Mouse (Mus musculus) common myeloid progenitor, adult 5-6 weeks (primary cell): Measurements from ENCODE around the gene Irgq. TPM values are rescaled to one million over a fixed set of nuclear protein-coding genes. Genes with fewer than 3 reads are reported as not detected.
"Not testable (repeated sequence)": the region's sequence is repeated elsewhere in the genome, so short reads cannot be mapped to it uniquely, and the experiment has no call there.

Experiments
- ATAC-seq: replicated peaks from 2 replicates; pipeline ENCODE4 v1.8.0; 2016; ENCODE audit warnings: low read depth, mild to moderate bottlenecking, moderate TSS enrichment, inconsistent platforms; ENCODE audit not compliant: poor library complexity, severe bottlenecking
- total RNA-seq: library from RNA; stranded (forward); fragments of 200-1000, 187-1606 nt; gene quantifications from 2 replicates; pipeline ENCODE4 v1.2.3, GENCODE M21; 2017

Irgq gene
- total RNA-seq, 1 experiment from 2014 or later = 6.0 TPM

DNA sequence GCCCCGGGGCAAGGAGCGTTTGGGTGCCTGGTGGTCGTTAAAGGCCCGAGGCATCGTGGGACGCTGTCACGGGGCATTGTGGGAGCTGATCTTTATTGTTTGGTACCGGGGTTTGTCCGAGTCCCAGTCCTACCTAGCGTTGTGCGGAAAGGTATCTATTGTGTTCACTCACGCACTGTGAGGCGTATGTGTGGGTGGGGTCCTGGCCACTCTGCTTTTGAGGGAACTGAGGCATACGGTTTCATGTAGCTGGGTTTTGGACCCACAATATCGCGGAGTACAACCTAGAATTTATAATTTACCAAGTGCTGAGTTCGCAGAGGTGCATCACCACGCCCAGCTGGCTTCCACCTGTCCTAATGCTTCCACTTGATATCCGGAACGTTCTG, 22.8 kb upstream of the Irgq start:
- ATAC-seq = no peak; the same call in 1 of the 2 replicates

DNA sequence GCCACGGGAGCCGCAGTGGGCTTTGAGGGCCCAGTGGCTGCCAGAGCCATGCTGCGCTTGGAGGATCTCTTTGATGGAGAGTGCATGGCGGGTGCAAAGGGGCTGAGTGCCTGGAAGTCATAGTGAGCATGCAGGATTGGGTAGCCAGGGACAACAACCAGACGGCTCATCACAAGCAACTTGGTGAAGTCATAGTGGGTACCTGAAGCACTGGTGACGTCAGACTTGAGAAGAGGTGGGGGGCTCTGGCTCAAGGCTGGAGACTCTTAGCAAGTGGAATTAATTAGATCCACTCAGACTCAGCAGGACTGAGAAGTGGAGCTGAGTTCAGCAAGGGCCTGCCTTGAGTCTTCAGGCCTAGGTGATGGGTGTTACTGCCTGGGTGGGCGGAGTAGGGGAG, 18.1 kb upstream of the Irgq start, which contains the start of gene AC161166.1:
AC161166.1 (minus strand) TSS at position 101 of the 400 bp plus-strand sequence.
- ATAC-seq = no peak

DNA sequence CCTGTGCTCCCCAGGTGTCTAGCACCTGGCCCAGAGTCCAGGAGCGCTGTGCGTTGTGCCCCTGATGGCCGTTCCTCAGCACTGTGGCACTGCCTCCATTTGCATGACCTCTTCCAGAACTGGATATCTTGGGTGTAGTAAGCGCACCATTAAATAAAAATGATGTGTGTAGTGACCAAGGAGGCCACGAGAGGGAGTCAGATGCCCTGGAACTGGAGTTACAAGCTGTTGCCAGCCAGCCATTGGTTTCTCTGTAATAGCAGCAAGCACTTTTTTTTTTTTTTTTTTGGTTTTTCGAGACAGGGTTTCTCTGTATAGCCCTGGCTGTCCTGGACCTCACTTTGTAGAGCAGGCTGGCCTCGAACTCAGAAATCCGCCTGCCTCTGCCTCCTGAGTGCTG, 14.2 kb upstream of the Irgq start:
- ATAC-seq = not testable (repeated sequence)

DNA sequence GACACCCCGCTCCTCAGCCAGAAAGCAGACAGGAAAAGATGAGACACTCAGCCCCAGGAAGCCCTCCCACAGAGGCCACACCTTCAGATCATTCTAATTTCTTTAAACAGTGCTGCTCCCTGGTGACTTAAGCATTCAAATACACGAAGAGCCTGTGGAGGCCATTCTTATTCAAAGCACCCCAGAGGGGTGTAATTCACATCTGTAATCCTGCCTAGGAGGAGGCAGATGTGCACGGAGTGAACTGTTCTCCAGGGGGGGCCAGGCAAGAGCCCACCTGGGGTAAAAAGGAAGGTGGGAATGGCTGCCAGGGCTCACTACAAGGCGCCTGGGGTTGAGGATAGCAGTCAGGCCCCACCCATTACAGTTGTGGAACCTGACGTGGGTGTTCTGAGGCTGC, 13.4 kb upstream of the Irgq start:
- no peak for ATAC-seq

DNA sequence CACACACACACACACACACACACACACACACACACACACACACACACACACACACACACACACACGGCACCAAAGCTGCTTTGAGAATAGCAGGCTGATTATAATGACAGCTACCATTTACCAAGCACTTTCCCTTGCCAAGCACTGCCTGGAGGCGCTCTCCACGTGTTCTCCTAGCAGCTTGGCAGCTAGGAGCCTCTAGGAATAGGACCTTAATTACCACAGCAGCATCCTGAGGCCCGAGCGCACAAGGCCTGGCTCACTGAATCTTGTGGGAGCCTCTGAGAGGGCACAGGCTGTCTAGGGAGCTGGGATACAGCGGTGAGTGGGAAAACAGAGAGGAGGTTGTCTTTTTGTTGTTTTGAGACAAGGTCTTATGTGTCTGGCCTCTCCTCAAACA, 12.8 kb upstream of the Irgq start:
- ATAC-seq = no peak

DNA sequence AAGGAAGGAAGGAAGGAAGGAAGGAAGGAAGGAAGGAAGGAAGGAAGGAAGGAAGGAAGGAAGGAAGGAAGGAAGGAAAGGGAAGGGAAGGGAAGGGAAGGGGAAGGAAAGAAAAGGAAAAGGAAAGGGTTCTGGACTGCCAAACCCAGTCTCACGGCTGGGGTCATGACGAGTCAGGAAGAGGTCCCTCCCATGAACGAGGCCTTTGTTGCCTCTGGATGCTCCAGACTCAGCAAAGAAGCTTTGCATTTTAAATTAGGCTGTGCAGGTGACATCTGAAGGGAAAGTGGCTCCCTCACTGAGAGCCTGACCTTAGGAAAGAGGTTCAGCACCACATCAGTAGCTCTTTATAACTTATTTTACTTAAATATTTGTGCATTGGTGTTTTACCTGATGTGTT, 11.4 kb upstream of the Irgq start:
- ATAC-seq = no peak

DNA sequence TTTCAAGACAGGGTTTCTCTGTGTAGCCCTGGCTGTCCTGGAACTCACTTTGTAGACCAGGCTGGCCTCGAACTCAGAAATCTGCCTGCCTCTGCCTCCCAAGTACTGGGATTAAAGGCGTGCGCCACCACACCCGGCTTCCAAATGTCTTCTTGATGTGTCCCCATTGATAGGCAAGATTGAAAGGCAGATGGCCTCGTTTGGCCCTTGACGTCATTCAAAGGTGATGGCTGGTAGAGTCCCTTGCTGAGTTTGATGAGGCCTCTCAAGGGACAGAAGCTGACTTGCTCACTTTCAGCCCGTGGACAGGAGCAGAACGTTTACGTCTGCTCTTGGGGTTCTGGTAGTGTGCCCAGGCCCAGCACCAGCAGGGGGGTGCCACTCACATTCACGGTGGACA, 10.4 kb upstream of the Irgq start:
- ATAC-seq = not testable (repeated sequence)

DNA sequence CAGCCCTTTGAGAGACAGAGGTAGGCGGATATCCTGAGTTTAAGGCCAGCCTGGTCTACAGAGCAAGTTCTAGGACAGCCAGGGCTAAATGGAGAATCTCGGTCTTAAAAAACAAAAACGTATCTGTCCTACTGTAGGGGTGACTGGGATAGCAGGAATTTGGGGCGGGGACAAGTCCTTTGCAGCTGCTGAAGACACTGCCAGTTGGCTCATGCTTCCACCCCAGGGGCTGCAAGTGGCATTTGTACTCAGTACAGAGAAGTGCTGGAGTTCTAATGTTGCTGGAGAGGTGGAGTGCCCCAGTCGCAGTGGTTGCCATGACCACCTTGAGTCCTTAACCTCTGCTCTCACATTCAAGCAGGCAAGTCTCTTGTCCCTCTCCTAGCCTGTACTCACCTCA, 7.7 kb upstream of the Irgq start:
- ATAC-seq = no peak

DNA sequence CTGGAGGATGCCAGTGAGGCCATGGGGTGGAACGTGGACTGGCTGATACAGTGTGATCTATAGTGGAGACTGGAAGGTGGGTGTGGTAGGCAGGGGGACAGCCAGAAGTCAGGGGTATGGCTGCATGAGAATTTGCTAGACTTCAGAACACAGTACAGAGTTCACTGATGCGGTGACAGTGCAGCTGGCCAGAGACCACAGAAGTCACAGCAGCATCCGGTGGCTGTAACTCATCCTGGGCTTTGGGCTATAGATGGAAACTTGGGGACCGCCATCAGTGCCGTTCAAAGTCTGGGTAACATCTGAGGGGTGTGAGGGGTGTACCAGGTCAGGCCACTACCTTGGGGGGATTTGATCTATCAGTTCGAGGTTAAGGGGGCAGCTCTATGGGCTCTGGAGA, 6.8 kb upstream of the Irgq start:
- ATAC-seq = no peak

DNA sequence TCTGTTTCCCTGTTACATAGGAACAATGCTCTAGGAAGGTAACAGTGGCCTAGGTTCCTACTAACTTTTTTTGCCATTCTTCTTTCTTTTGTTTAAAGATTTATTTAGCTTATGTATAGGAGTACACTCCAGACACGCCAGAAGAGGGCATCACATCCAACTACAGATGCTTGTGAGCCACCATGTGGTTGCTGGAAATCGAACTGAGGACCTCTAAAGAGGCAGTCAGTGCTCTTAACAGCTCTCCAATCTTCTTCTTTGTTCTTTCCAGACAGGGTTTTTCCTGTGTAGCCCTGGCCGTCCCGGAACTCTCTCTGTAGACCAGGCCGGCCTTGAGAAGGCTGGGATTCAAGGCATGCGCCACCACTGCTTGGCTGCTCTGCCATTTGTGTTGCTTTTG, 5.5 kb upstream of the Irgq start:
- ATAC-seq = no peak

DNA sequence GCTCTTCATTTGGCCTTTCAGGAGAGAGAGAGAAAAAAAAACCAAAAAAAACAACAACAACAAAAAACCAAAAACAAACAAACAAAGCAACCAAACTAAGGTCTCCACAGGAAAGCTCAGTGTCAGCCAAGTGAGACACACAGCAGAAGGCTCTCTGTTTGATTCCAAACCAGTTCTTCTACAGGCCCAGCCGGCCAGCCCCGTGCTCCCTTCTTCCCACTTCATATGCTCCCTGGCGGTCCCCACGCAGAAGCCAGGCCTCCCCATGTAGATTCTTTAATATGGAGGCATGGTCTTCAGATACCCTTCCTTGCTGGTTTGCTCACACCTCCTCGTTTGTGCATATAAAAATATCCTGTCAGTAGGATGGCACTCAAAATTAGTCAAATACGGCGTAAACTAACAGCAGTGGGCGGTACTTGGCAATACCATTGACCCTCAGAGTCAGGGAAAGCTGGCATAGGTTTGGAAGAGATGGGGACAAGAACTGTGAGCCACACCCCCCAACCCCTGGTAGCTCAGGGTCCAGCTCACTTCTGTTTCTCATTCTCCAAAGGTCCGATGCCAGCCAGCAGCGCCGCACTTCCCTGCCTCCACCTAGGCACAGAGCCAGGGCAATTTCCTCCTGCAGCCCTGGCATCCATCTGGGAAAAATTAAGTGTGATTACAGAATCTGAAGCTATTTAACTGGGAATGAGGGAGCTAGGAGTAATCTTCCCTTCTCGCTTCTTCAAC, 4.6 kb upstream of the Irgq start:
- no peak for ATAC-seq

DNA sequence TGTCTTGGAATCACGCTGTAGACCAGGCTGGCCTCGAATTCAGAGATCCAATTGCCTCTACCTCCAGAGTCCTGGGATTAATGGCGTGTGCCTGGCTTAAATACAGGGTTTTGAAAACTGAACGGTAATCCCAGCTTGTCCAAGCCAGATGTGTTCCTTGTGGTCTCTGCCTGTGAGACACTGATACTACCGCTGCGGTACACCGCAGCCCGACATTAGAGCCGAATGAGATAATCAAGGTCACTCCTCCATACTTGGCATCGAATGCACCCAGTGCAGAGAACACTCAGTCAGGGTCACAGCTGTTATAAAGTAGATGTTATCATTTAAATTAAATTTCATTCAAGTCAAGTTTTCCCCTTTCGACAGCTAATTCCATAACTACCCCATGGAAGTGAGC, 1.6 kb upstream of the Irgq start:
- no peak for ATAC-seq

DNA sequence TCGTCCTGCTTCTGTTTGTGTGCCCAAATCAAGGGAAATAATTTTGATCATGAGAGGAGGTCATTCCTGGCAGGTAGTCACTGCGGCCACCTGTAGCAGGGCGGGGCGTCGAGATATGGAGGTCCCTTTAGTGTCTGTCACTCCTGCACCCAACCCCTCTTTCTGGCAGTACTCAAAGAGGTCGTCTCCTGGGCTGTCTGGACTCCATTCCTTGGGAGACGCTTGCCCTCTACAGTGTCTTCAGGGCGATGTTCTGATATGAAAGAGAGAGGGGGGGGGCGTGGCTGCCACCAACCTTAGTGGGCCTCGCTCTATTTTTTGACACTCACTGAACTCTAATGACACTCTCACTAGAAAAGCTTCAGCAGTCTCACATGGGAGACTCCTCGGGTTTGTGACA, 909 bp upstream of the Irgq start:
- no peak for ATAC-seq

DNA sequence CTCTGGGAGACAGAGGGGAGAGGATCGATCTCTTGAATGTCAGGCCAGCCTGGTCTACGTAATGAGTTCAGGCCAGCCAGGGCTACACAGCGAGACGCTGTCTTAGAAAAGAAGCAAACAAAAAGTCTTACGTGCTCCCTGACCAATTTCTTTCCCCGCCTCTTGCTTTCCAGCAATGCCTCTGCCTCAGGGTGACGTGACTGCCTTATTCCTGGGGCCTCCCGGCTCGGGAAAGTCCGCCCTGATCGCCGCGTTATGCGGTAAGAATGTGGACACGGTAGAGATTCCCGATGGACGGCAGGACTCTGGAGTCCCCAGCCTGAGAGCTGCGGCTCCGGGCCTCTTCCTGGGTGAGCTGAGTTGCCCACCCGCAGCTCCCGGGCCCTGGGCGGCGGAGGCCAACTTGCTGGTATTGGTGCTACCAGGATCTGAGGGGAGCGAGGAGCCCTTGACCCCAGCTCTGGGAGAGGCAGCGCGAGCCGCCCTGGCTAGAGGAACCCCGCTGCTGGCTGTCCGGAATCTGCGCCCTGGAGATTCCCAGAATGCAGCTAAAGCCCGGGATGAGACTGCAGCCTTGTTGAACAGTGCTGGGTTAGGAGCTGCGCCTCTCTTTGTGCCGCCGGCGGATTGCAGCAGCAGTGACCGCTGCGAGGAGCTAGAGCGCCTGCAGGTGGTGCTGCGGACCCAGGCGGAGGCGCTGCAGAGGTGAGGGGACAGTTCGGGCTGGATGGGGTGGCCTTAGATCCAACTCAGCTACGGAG, 902 bp downstream of the Irgq start:
- peak; percentile 57 for ATAC-seq

DNA sequence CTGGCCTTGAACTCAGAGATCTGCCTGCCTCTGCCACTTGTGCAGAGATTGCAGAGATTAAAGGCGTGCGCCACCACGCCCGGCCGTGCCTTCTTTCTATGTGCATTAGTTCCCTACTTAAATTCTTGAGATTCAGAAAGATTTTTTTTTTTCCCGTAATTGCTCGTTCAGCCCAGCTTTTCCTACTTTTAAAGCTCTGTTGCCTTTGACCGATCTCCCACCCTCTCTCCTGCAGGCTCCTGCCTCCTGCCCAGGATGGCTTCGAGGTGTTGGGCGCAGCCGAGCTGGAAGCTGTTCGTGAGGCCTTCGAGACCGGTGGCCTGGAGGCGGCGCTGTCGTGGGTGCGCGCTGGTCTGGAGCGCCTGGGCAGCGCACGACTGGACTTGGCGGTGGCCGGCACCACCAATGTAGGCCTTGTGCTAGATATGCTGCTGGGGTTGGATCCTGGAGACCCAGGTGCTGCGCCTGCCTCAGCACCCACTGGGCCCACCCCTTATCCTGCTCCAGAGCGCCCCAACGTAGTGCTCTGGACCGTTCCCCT, 2.6 kb downstream of the Irgq start:
- no peak for ATAC-seq

DNA sequence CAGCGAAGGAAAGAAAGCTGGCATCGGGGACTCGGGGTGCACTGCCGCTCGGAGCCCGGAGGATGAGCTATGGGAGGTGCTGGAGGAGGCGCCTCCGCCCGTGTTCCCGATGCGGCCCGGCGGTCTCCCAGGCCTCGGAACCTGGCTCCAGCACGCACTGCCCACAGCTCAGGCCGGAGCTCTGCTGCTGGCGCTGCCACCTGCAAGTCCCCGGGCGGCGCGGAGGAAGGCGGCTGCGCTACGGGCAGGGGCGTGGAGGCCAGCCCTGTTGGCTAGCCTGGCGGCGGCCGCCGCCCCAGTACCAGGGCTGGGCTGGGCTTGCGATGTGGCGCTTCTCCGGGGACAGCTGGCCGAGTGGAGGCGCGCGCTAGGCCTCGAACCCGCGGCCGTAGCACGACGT, 3.3 kb downstream of the Irgq start:
- no peak for ATAC-seq

DNA sequence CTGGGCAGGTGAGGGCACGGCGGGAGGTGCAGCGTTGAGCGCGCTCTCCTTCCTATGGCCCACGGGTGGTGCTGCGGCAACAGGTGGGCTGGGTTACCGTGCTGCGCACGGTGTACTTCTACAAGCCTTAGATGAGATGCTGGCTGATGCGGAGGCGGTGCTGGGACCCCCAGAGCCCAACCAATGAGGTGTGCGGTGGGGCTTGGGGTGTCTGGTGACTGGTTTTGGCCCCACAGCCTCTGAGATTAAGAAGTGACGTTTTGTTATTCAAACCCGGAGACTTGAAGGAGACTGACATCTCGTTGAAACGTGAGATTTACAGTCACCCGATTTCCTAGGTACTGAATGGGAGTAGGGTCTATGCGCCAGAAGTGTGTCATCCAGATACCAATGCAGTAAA, 3.8 kb downstream of the Irgq start:
- ATAC-seq = no peak

DNA sequence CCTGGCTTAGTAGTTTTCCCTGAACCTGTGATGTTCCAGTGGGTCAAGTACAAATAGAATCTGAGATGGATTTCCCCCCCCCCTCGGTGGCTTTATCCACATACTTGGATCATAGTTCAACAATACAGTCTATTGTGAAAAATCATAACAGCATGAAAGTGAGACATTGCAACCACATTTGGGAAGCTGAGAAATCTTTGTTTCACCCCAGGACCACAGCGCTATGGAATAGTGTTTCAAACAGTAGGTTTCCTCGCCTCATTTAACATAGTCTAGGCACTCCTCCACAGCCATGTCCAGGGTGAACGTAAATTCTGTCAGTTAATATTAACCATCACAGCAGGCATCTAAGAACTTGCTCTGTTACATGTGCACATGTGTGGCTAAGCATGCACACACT, 6.6 kb downstream of the Irgq start:
- ATAC-seq = no peak

DNA sequence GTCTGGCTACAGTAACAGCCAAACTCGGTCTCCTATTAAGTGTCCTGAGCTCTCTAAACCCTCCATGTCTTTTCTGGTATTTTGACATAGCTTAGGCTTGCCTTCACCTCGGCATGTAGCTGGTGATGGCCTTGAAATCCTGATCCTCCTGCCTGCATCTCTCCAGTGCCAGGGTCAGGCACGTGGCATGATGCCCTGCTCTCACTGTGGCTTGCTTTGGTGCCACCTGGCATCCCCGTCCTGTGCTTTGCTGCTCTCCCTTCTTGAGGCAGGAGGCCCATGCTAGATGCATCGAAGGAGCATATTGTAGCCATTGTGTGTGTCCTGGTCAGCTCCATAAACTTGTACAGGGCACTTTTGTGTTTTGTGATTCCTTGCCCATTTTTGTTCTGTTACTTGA, 7.1 kb downstream of the Irgq start:
- no peak for ATAC-seq

DNA sequence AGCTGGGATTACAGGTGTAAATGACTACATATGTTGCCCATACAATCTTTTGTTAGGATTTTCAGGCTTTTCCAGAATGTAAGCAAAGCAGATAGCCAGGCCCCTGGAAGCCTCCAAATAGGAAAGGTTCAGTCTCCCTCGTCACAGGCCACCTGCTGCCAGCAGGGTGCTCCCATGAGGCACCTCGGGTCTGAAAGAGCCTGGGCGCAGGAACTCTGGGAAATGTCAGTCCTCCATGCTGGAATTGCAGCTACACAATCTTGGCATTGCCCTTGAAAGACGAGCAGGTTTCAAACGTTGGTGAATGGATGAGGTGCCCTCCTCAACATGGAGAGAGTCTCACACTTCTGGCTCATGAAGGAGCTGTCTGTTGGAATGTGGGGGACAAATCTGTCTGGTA, 7.7 kb downstream of the Irgq start:
- no peak for ATAC-seq

DNA sequence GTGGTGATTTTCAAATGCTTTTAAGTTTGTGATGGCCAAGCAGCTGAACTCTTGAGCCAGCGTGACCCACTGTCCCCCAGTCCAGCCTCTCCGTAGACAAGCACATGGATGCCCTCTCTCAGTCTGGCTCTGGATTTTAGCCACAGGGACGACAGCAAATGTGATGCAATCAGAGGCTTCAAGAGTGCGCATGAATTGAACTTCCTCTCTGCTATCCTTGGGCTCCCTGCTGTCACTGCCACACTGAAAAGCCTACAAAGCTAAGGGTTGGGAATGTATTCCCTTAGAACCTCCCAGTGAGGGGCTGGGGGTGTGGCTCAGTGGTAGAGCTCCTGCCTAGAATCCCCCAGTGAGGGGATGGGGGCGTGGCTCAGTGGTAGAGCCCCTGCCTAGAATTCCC, 8.2 kb downstream of the Irgq start:
- 0 out of 2 replicates have a peak, but pooled peaks have one; percentile 36 for ATAC-seq
